Mouse (Mus musculus) neural tube, embryonic 10.5 days (tissue): ENCODE results near the gene Lpin1.
A peak's percentile ranks its signal among the peaks of the same experiment; 100 is the strongest.

Source experiments
- DNase-seq: peaks from one replicate; pipeline ENCODE4 v3.0.0-alpha.2; 2017; ENCODE audit warnings: low spot score; ENCODE audit errors: extremely low spot score

Gene Lpin1

DNA sequence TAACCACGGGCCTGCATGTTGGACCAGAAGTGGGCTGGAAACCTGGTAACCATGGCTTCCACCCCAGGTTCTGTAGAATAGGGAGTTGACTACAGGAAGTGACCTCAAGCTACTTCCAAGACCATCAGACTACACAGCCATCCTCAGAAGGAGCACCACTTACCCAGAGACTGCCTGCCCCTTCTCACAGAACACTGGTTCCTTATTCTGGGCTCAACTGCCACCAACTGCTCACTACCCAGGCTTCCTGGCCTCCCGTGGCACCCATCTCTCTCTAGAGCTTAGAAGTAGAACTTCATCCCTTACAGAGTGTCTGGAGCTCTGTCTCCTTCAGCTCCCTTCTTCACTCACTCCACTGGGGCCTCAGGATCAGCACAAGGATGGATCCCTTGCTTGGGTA is at the start of gene Lpin1:
Gene Lpin1, minus strand, starts transcription at position 31 of the 400 bp plus-strand sequence.
- DNase-seq: no peak

DNA sequence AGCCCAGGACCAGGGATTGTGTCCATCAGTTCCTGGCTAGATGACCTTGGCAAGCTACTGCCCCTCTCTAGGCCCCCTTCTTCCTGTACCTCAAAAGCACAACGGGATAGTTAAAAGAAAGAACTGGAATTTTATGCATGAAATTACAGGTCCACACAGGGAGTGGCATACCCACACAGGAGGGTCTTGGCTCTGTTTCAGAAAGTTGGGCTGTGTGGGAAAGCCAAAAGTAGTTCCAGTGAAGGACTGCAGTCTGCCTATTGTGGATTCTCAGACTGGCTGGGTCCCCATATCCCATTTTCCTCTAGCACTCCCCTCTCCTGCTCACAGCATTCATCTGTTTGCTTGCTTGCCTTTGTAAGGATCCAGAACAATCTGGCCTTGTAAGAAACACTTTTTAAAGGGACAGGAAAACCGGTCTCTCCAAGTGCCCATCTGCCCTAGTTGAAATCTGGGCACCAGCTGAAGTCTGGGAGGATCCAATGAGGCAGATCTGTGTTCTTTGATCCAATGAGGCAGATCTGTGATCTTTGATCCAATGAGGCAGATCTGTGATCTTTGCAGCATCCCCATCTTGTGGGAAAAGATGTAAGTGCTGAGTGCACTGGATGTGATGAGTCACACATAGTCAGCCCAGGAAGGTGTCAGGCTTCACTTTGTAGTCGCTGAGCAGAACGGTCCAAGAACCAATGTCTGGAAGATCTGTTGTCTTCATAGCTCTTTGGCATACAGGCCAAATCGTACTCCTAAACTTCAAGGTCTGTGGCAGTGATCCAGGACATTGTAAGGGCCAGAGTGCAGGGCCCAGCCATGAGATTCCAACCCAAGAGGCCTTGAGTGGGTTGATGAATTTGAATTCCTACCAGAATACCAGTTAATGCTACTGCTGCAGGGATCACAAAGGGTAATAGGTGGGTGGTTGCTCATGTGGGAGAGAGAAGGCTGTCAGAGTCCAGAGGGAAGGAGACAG is 46.4 kb upstream of the Lpin1 start:
- DNase-seq: no peak

DNA sequence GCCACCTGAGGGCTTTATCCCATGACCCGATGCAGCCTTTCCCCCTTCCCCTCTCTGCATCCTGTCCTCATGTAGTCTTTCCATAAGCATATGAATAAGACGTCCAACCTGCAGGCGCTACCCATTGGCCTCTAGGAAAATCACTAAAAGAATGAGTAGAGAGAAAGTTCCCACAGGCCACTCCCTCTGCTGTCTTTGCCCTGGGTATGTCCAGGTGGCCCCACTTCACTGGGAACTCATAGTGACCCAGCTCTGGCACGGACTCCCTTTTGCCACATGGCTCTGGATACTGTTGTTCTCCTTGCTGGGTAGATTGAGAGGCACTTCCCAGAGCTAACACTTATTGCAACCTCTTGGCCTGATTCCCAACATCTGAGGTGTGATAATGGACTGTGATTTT is 44.8 kb upstream of the Lpin1 start:
- DNase-seq: no peak

DNA sequence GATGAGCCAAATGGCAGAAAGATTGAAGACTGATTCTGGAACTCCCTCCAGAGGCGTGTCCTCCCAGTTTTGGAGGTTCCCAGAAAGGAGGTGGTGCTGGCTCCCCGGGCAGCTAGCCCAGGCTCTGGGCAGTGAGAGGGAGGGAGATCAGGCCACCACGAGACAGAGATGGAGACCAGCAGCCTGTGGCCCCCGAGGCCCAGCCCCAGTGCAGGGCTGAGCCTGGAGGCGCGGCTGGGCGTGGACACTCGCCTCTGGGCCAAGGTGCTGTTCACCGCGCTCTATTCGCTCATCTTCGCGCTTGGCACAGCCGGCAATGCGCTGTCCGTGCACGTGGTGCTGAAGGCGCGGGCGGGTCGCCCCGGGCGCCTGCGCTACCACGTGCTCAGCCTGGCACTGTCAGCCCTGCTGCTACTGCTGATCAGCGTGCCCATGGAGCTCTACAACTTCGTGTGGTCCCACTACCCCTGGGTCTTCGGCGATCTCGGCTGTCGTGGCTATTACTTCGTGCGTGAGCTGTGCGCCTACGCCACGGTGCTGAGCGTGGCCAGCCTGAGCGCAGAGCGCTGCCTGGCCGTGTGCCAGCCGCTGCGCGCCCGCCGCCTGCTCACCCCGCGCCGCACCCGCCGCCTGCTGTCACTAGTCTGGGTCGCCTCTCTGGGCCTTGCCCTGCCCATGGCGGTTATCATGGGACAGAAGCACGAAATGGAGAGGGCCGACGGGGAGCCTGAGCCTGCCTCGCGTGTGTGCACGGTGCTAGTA is 42.7 kb upstream of the Lpin1 start, which contains the start of gene Ntsr2:
Gene Ntsr2, plus strand, starts transcription at position 51 of the 762 bp plus-strand sequence.
- DNase-seq: peak; percentile 71

DNA sequence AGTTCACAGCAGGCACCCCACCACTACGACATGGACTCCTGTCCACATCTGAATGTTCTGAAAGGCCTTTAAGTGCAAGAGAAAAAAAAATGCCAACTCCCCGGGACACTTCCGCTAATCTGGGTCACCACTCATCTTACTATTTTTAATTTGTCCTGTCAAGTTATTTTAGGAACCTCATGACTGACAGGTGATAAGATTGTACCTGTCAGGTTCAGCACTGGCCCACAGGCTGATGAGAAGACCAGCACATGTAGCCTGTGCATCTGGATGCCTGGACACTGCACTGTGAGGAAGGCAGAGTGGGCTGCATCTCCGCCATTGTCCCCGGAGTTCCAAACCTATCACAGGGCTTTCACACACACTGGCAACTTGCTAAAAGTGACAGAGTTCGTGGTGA is 39.1 kb upstream of the Lpin1 start:
- DNase-seq: no peak

DNA sequence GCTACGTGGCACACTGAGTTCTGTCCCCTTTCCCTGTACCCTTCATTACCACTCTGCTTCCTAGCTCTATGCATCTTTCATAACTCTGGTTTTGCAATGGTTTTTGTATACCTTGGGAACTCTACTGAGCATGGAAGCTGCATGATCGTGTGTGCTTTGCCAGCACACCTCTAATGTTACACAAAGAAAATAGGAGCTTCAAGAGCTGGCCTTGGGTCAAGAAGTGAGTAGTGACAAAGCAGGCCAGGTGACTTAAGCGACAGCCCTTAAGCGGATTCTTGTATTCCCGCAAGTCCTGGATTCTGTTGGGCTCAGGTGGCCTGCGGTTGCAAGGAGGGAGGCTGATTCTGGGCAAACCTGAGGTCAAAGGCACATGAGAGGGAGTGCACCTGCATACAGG is 37.5 kb upstream of the Lpin1 start:
- DNase-seq: no peak

DNA sequence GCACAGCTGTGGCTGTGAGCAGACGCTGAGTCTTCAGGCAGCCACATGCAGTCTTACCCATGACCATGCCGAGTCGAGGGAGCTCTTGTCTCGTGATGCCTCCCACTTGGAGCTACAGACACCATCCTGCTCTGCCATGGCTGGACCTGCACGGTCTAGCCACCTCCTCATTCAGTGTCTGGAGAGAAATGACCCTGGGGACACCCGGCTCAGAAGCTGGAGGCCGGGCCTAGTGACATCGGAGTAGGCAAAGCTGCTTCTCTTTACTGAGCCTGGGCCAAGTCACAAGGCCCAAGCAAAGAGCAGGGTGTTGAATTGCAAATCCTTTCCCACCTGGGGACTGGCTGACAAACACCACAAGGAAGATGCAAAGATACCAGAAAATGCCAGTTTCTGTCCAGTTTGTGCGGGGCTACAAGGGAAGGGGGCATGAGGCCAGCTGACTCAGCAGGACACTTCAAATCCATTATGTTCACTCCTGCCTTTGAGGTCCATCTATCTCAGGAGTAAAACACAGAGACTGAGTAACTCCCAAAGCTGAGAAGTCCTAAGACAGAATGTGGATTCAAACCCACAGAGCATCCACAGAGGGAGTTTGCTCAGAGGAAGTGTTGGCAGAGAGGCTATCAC is 36.1 kb upstream of the Lpin1 start:
- DNase-seq: no peak

DNA sequence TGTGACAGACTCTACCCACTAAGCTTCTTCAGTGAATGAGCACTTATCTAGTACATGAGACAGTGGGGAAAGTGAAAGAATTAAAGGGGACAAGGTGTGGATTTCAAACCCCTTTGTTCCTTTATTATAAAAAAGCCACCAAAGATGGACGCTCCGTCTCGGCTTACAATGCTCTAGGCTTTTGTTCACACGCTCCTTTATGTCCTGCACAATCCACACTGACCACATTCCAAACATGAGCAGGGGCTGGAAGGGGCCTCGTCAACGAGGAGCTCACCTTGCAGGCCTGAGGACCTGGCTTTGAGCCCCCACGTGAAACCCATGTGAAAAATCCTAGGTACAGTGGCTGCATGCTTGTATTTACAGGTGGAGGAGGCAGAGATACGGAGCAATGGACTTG is 33.9 kb upstream of the Lpin1 start:
- no peak for DNase-seq

DNA sequence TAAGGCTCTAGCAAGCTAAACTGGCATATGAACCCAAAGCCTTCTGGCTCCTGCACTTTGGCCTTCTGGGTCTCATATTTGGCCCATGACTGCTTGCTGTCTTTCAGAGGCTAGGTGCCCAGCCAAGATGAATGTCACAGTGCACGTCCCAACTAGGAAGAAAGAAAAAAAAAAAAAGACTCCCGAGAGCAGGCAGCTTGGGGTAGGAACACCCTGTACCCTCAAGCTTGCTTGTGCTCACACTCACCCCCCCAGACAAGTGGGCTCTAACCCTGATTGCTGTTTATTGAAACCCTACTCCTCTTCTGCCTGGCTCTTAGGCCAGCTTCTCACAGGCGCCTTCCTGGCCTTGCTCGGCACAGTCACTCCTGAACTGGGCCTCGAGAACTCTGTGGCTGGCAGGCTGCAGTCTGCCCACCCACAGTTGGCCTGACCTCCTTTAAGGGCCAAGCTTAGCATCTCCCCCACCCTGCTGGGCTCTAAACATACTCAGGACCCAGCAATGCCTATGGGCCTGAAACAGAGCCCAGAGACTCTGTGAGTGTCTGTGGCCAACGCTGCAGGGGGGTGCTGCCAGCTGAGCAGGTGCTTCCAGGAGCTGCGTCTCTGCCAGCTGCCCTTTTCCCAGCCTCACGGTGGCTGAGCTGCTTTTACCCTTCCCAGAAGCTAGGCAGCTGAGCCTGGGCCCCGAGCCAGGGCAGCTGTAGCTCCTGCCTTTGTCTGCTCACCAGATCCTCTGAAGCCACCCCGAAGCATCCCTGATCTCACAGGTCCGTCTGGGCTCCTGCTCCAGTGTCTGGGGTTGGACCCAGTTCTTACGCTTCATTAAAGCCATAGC is 33.0 kb upstream of the Lpin1 start:
- DNase-seq: no peak

DNA sequence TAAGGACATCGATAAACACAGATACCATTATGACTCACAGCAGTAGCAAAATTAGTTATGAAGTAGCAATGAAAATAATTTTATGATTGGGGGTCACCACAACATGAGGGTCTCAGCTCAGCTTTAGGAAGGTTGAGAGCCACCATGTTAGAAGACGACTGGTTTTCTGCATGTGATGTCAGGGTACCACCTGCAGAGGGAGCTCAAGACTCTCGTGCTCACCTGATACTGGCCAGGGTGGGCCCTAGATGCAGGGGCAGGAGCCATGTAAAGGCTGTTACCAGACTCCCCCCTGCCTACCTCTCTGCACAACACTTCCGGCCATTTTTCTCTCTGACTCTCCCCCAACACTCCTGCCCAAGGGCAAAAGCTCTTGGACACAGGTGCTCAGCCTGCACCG is 31.2 kb upstream of the Lpin1 start:
- no peak for DNase-seq

DNA sequence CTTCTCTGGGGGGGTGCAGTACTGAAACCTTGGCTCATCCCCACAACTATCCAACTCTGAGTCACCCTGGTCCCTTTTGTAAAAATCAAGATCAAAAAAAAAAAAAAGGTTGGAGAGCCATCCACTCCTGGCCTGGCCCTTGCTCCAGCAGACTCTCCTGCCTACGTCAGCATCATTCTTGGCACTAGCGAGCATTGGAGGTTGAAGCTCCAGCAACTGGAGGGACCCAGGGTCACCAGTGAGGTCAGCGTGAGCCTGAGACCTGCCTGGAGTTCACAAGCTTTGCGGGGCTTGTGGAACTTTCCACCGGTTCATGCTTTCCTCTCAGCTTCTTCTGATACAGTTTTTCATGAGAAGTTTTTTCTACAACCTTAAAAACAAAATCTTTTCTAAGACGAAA is 29.3 kb upstream of the Lpin1 start:
- no peak for DNase-seq

DNA sequence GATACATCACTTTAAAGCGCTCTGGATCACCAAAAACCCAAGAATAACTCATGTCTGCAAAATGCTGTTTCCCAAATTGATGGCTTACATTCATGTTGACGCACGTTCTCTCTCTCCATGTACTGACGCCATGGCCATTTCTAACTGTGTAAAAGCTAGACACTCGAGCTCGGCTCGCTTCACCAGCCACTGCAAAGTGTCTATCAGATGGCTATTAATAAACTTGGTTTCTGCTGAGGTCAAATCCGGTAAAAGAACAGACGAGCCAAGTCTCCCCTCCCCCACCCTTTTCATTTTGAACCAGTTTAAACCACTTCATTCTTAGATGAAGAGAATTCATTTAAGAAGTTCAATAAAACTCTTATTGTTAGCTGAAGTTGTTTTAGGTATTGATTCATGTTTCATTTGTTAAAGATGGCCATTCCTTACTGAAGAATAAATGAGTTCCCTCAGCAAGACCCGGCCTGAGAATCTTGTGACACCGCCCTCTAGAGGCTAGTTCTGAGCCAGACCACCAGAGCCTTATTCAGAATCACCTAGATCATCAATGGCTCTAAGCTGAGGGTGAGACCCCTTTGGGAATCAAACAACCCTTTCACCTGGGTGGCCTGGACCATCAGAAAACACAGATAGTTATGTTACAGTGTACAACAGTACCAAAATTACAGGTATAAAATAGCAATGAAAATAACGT is 28.5 kb upstream of the Lpin1 start:
- no peak for DNase-seq

DNA sequence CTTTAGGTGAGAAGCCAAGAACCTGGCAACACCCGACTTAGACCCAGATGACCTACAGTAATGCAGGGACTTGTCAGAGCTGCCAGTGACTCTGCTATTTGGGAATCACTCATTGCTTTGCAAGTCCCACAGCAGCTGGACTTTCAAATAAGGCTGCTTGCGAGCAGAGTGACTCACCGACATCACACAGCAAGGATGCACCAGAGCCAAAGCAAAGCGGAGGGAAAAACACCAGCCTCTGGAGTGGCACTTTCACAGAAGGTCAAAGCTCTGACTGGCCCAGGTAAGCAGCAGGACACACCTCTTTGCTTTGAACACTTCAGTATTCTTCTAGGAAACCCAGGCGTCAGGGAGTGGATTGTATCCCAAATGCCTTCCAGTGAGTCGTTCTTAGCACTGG is 25.1 kb upstream of the Lpin1 start:
- no peak for DNase-seq

DNA sequence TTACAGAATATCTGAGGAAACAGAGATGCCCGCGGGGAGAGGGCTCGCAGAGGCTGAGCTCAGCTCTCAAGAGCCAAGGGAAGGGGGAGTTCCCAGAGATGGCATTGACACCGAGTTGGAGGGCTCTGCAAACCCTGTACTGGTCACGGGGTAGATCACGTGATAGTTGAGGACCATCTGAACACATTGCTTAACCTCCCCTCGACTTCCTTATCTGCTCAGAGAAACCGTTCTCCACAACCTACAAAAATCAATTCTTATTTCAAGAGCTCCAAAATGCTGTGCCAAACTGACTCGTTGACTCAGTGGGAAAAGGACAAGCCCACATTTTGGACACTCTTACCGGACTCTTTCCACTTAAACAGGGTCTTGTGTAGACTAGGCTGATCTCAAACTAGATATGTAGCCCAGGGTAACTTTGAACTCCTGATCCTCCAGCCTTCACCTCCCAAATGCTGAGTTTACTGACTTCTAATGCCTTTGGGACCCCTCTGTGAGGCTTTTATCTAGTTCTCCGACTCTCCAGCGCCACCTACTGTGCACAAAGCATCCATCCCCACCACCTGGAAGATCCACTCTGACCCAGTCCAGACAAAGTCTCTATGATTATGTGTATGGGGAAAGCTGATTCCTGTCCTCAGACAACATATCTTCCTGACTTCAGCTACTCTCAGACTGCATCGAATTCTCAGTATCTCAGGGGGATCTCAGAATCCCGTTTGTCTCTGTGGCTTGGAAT is 23.5 kb upstream of the Lpin1 start:
- peak; percentile 62 for DNase-seq

DNA sequence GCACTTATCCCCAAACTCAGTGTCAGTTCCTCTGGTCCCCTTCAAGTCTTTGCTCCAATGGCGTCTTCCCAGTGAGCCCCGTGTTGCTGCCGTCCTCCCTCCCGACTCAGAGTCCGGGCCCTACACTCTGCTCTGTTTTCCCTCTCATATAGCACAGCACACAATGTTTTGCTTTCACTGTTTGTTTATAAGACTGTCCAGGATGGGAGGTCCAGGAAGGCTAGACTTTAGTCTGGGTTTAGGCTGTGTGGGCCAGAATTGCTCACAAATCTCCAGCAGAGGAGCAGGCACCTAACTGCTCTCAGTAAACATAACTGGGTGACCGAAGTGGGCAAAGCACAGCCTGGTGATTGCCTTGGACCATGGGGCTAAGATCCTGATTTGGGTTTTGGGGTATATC is 22.5 kb upstream of the Lpin1 start:
- DNase-seq: no peak

DNA sequence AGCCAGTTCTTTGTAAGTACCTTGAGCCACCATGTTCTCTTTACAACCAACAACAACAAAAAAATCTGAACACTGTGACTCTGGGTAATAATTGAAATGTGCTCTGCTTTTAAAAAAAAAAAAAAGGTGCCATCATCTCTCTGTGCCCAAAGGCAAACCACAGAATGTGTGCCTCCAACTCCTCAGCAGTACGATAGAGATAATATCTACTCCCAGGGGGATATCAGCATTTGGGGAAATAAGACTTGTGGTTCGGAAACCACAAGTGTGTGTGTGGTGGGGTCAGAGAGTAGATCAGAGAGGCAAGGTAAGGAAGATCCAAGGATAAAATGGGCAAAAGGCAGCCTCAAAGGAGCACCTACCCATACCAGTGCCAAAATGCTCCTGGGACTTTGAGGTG is 20.7 kb upstream of the Lpin1 start:
- DNase-seq: no peak

DNA sequence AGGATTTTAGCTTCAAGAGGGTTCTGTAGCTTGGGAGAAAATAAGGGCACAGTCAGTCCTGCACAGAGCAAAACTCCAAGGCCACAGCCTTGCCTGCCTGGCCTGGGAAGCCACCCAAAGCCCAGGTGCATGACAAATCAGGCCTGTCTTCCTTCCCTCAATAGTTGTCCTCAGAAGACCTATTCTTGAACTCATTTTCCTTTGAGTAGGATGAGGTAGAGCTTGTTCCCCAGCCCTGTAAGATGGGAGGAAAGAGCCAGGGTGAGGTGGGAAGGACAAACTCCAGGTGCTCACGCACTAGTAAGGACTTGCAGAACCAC is 20.1 kb upstream of the Lpin1 start:
- DNase-seq: no peak

DNA sequence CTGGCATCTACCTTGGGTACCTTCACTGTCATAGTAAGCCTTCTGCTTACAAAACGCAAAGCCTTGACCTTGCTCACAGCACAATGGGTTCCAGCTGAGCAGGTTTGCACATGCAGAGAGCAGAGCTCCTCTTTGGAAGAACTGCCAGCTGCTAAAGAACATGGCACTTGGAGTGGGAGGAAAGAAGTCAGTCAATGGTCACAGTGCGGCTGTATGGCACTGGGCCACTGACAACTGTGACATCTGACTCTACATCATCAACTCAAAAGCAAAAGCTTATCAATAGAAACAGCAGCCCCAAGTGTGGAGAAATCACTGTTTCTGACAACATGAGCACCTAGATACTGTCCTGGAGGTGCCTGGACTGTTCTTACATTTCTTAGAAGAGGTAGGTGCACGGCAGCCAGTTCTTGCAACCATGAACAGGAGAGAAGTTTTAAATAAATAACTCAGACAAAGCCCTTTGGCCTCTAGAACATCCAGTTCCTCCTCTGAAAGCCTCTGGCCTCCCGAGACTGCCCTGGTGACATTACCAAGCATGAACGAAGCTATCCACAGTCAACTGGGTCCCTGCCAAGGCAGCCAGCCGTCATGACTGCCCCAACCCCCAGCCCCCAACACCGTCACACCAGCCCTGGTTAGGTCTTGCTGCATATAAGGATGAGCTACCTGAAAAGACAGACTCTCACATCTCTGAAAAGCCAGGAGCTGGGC is 19.5 kb upstream of the Lpin1 start:
- DNase-seq: no peak

DNA sequence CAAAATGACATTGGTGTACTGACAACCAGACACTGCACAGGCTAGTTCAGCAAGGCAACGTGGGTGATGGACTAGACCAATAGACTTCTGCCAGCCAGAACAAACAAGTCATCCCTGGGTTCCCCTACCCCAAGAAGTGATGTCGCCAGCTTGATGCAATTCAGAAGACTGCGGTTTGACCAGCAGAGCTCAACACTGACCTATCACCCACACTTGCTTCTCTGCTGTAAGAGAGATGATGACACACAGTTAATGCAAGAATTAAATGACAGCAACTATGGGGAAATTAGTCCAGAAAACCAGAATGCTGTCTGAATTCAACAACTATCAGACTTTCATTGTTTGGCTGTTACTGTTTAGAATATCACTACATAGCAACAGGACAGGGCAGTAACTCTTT is 9.5 kb upstream of the Lpin1 start:
- DNase-seq: no peak
